Mouse (Mus musculus) brain, embryonic 14.5 days (tissue): ENCODE data around the gene Tmprss13.

Experiments
- CTCF ChIP-seq: fragments of 200-500 bp; IDR thresholded peaks from 2 replicates; pipeline ENCODE4 v1.5.1; 2012; ENCODE audit warnings: inconsistent platforms, mild to moderate bottlenecking, moderate library complexity, borderline replicate concordance; ENCODE audit not compliant: insufficient read depth, insufficient read length; ENCODE audit errors: extremely low read depth
- POLR2A ChIP-seq: fragments of 200-500 bp; IDR thresholded peaks from 2 replicates; pipeline ENCODE4 v1.6.1; 2012; ENCODE audit warnings: mild to moderate bottlenecking, inconsistent platforms, borderline replicate concordance; ENCODE audit not compliant: poor library complexity, insufficient read depth, insufficient read length, severe bottlenecking; ENCODE audit errors: extremely low read depth

- TF ChIP-seq CTCF = no peak
- TF ChIP-seq POLR2A = no peak
Observed at GRCm38 (mm10) chr9:45318855-45319254, at the start of gene Tmprss13.
